Mouse (Mus musculus): ENCODE results near the gene Zfp341. TPM values are rescaled to one million over a fixed set of nuclear protein-coding genes. Genes with fewer than 3 reads are reported as not detected.
A peak's percentile ranks its signal among the peaks of the same experiment; 100 is the strongest.

The Zfp341 gene
- polyA plus RNA-seq, 1 experiment from 2014 or later, result 1.0 TPM

DNA sequence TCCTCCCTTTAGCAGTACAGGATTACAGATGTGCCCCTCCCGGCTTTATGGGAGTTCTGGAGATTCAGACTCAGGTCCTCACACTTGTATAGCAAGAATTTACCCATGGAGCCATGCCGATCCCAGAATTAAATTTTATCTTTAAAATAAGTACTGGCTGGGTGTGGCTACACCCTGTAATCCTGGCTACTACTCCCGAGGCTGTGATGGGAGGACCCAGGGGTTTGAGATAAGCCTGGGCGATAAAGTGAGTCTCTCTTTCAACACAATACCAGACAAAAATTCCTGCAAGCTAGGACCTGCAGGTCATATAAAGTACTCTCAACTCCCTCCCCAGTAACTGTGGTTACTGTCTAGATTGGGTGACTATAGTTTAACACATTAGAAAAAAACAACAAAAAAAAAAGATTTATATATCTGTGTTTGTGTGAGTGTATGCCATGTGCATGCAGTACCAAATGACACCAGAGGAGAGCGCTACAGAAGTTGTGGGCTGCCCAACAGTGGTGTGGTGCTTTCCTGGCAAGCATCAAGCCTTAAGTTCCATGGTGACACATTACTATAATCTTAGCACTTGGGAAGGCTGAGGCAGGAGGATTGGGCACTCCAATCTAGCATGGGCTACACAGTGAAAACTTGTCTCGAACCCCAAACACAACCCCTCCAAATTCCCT is 29.8 kb downstream of the Zfp341 start:
- Histone ChIP-seq H3K27me3 (ENCODE audit: insufficient read depth, low read length) (no peaks in the 10 kb centered on the region), H3K4me2 (no peak overlapping the region), H3K36me3 (ENCODE audit: insufficient read depth) (peaks cover 29% of the 10 kb centered on the region), H3K9ac (no peak overlapping the region), H3K9me3 (ENCODE audit: low read depth, low read length) (no peaks in the 10 kb centered on the region), H3K27ac (ENCODE audit: low read depth) (peak overlapping the region; percentile 24; the same call in 1 of the 2 replicates), H3K4me1 (ENCODE audit: insufficient read depth) (no peaks in the 10 kb centered on the region), H3K4me3 (ENCODE audit: low read depth, low read length) (no peak overlapping the region)
- DNase-seq (no peak), ATAC-seq (ENCODE audit: insufficient read depth) (no peak)
- peak; percentile 39 for TF ChIP-seq CTCF (IDR thresholded peaks at IDR 0.05; ENCODE audit: low read depth)
- 69% methylated on average over 6 of the region's 6 CpGs for WGBS

DNA sequence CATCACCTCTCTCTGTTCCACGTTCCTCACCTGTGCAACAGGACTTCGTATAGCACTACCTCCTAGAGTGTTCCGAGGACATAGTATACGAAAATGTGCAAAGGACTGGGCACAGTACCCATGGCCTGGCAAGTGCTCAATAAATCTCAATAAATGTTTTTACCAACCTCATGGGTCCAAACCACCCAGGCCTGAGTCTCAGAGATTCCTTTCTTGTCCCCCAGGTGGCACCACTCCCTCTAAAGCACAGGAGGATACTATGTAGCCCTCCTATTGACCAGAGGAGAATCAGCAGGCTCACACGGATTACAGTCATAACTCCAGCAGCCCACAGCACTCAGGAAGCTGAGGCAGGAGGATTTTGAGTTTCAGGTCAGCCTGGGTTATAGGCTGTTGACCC is 33.5 kb downstream of the Zfp341 start:
- Histone ChIP-seq H3K9ac (no peak overlapping the region), H3K27ac (ENCODE audit: low read depth) (no peak overlapping the region), H3K9me3 (ENCODE audit: low read depth, low read length) (no peaks in the 10 kb centered on the region), H3K4me1 (ENCODE audit: insufficient read depth) (no peaks in the 10 kb centered on the region), H3K27me3 (ENCODE audit: insufficient read depth, low read length) (no peaks in the 10 kb centered on the region), H3K4me3 (ENCODE audit: low read depth, low read length) (no peak overlapping the region), H3K4me2 (no peak overlapping the region), H3K36me3 (ENCODE audit: insufficient read depth) (peaks cover 21% of the 10 kb centered on the region; the same call in 1 of the 2 replicates)
- ATAC-seq (ENCODE audit: insufficient read depth) (no peak), DNase-seq (peak; percentile 37)
- peak; percentile 55 for TF ChIP-seq CTCF (IDR thresholded peaks at IDR 0.05; ENCODE audit: low read depth)
- 76% methylated on average over 5 of the region's 5 CpGs for WGBS

DNA sequence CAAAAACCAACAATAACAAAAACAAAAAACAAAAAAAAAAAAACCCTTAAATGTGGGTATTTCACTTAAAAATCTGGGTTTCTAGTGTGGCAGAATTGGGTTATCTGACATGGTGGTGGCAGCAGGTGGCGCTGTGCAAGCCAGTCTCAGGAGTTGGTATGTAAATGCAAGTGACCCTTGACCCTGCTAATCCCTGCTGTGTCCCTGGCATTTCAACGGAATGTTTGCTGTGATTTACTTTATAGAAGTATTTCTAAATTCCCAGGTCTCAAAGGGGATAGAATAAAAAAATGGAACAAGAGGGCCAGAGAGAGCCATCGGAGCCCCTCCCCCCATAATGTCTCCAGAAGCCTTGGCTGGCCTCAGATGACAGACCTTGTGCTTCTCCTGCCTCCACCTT is 35.0 kb downstream of the Zfp341 start:
- Histone ChIP-seq H3K27me3 (ENCODE audit: insufficient read depth, low read length) (no peaks in the 10 kb centered on the region), H3K4me1 (ENCODE audit: insufficient read depth) (no peaks in the 10 kb centered on the region), H3K9me3 (ENCODE audit: low read depth, low read length) (no peaks in the 10 kb centered on the region), H3K27ac (ENCODE audit: low read depth) (no peak overlapping the region), H3K4me2 (no peak overlapping the region), H3K36me3 (ENCODE audit: insufficient read depth) (peaks cover 21% of the 10 kb centered on the region; the same call in 1 of the 2 replicates), H3K4me3 (ENCODE audit: low read depth, low read length) (no peak overlapping the region), H3K9ac (no peak overlapping the region)
- TF ChIP-seq CTCF (IDR thresholded peaks at IDR 0.05; ENCODE audit: low read depth), result peak; percentile 61
- 19% methylated on average over 3 of the region's 3 CpGs for WGBS
- ATAC-seq (ENCODE audit: insufficient read depth) (no peak), DNase-seq (peak; percentile 61)

DNA sequence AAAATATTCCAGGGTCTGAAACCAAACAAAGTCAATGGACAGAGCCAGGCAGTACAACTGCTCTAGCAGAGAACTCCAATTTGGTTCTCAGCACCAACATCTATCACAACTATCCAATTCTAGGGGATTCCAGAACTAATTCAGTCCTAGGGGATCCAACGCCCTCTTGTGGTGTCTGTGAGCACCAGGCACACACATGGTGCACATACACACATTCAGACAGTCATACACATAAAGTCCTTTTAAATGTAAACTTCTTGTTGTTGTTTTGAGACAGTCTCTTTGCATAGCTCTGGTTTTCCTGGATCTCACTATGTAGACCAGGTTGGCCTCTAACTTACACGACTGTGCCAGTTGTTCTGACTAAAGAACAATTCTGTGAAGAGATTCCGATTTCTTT is 37.3 kb downstream of the Zfp341 start:
- H3K9ac ChIP-seq, result no peak overlapping the region
- 72% methylated on average over 3 of the region's 3 CpGs for WGBS
- peaks cover 6% of the 10 kb centered on the region; the same call in 1 of the 2 replicates for H3K36me3 ChIP-seq (ENCODE audit: insufficient read depth)
- peak overlapping the region; percentile 92 for H3K27ac ChIP-seq (ENCODE audit: low read depth)
- no peak overlapping the region for H3K4me2 ChIP-seq
- peak; percentile 13; the same call in 1 of the 2 replicates for TF ChIP-seq CTCF (IDR thresholded peaks at IDR 0.05; ENCODE audit: low read depth)
- no peaks in the 10 kb centered on the region for H3K27me3 ChIP-seq (ENCODE audit: insufficient read depth, low read length)
- DNase-seq, result no peak
- no peak overlapping the region for H3K4me3 ChIP-seq (ENCODE audit: low read depth, low read length)
- no peaks in the 10 kb centered on the region for H3K4me1 ChIP-seq (ENCODE audit: insufficient read depth)
- ATAC-seq (ENCODE audit: insufficient read depth), result no peak
- H3K9me3 ChIP-seq (ENCODE audit: low read depth, low read length), result no peaks in the 10 kb centered on the region

DNA sequence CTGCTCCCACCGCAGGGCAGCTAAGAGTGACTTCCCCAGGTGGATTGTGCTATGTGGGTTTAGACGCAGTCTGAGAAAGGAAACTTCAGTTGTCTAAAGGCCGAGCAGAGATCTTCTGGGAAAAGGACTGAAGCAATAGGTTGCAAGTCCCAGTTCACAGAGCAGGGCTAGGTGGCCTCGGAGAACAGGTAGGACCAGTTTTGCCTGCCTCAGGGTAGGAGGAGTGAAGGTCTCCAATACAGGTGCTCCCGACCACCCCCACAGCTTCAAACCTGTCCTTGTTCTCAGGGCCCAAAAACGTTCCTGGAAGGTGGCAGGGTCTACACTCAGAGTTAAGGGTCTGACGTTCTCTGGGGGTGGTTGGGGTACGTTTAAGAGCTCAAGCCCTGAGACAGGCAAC is 38.3 kb downstream of the Zfp341 start, which contains the start of gene Chmp4b:
TSS of gene Chmp4b (plus strand) at position 343 of the 400 bp plus-strand sequence.
- 34% methylated on average over 8 of the region's 8 CpGs for WGBS
- peak; percentile 77 for DNase-seq
- peak; percentile 74 for ATAC-seq (ENCODE audit: insufficient read depth)
- H3K4me1 ChIP-seq (ENCODE audit: insufficient read depth), result no peaks in the 10 kb centered on the region
- TF ChIP-seq CTCF (IDR thresholded peaks at IDR 0.05; ENCODE audit: low read depth), result no peak
- H3K4me2 ChIP-seq, result peak within 1 kb of the TSS; percentile 42; the same call in 1 of the 2 replicates
- no peak within 1 kb of the TSS for H3K4me3 ChIP-seq (ENCODE audit: low read depth, low read length)
- no peaks in the 10 kb centered on the region for H3K27me3 ChIP-seq (ENCODE audit: insufficient read depth, low read length)
- H3K27ac ChIP-seq (ENCODE audit: low read depth), result peak within 1 kb of the TSS; percentile 92
- no peaks in the 10 kb centered on the region for H3K9me3 ChIP-seq (ENCODE audit: low read depth, low read length)
- no peaks in the 10 kb centered on the region for H3K36me3 ChIP-seq (ENCODE audit: insufficient read depth)
- H3K9ac ChIP-seq, result no peak within 1 kb of the TSS; the same call in 1 of the 2 replicates

DNA sequence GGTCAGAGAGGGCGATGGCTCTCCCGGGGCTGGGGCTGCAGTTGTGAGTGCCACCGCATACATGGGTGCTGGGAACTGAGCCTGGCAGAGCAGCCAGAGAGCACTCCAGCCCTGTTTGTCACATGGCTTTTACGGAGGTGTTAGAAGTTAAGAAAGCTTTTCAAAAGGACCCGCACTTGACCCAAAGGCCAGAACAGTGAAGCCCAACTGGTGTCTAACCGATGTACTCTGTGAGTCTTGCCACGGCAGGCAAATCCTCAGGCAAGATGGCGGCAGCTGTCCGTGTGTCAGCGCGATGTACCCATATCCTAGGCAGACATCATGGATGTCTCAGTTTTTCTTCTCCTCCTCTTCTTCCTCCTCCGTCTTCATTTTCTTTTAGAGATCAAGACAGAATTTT is 41.9 kb downstream of the Zfp341 start:
- H3K9ac ChIP-seq, result no peak overlapping the region
- no peaks in the 10 kb centered on the region for H3K36me3 ChIP-seq (ENCODE audit: insufficient read depth)
- WGBS, result 88% methylated on average over 12 of the region's 12 CpGs
- no peak for ATAC-seq (ENCODE audit: insufficient read depth)
- H3K4me1 ChIP-seq (ENCODE audit: insufficient read depth), result peaks cover 4% of the 10 kb centered on the region
- no peaks in the 10 kb centered on the region for H3K27me3 ChIP-seq (ENCODE audit: insufficient read depth, low read length)
- no peaks in the 10 kb centered on the region for H3K9me3 ChIP-seq (ENCODE audit: low read depth, low read length)
- H3K27ac ChIP-seq (ENCODE audit: low read depth), result no peak overlapping the region
- no peak for DNase-seq
- no peak overlapping the region for H3K4me3 ChIP-seq (ENCODE audit: low read depth, low read length)
- TF ChIP-seq CTCF (IDR thresholded peaks at IDR 0.05; ENCODE audit: low read depth), result no peak
- no peak overlapping the region for H3K4me2 ChIP-seq

DNA sequence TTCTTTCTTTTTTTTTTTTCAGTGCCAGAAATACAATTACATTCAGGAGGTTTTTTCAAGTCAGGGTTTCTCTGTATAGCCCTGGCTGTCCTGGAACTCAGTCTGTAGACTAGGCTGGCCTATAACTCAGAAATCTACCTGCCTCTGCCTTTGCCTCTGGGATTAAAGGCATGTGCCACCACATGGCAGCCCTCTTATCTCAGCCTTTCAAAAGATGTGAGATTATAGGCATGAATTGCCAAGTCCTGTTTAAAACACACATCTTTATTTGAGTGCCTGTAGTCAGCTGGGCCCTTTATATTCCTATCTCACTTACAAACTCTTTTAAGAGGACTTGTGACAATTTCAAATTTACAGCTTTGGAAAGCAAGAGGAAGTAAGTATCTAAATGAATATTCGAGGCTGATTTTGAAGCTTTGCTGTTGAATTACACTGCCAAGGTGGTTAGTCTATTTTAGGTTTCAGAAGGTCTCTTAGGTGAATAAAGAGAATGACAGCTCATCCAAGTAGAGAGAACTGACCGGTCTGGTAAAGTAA is 42.8 kb downstream of the Zfp341 start:
- no peaks in the 10 kb centered on the region for H3K27me3 ChIP-seq (ENCODE audit: insufficient read depth, low read length)
- no peaks in the 10 kb centered on the region for H3K9me3 ChIP-seq (ENCODE audit: low read depth, low read length)
- H3K27ac ChIP-seq (ENCODE audit: low read depth), result 0 out of 2 replicates have a peak overlapping the region, but pooled peaks have one; percentile 14
- peaks cover 4% of the 10 kb centered on the region for H3K4me1 ChIP-seq (ENCODE audit: insufficient read depth)
- peaks cover 3% of the 10 kb centered on the region; the same call in 1 of the 2 replicates for H3K36me3 ChIP-seq (ENCODE audit: insufficient read depth)
- no peak overlapping the region for H3K9ac ChIP-seq
- peak overlapping the region; percentile 92 for H3K4me3 ChIP-seq (ENCODE audit: low read depth, low read length)
- 74% methylated on average over 2 of the region's 2 CpGs for WGBS
- no peak for DNase-seq
- no peak for ATAC-seq (ENCODE audit: insufficient read depth)
- no peak for TF ChIP-seq CTCF (IDR thresholded peaks at IDR 0.05; ENCODE audit: low read depth)
- H3K4me2 ChIP-seq, result peak overlapping the region; percentile 84
